Mouse (Mus musculus) stomach, postnatal 0 days (tissue): ENCODE measurements around the gene Ccl2.

Experiments used
- CTCF ChIP-seq: IDR thresholded peaks from 2 replicates; pipeline ENCODE4 v1.5.1; 2016; ENCODE audit warnings: antibody characterized with exemption, low read depth, mild to moderate bottlenecking, moderate library complexity
- EP300 ChIP-seq: optimal IDR thresholded peaks from 2 replicates; pipeline ENCODE3; 2016; ENCODE audit warnings: antibody characterized with exemption

- TF ChIP-seq CTCF (no peak), EP300 (no peak)
These were observed 6.3 kb downstream of the Ccl2 start for GRCm38 (mm10) chr11:82041671-82042080.
